Mouse (Mus musculus) kidney, adult 8-10 months (tissue): ENCODE data around the gene Col24a1.

Experiments used
- DNase-seq, 2 experiments: peaks; one replicate each; pipeline ENCODE4 v3.0.0; 2022

Col24a1 gene

GRCm38 (mm10) chr3:145575743-145576481 is 283.6 kb downstream of the Col24a1 start, which contains the start of gene Znhit6:
Znhit6 (plus strand) TSS chr3:145576205.
- peak; percentile 94 to 96 for DNase-seq

GRCm38 (mm10) chr3:145576482-145576822 is 284.2 kb downstream of the Col24a1 start:
- no peak for DNase-seq

- no peak for DNase-seq
Measured at GRCm38 (mm10) chr3:145576876-145577275, 284.6 kb downstream of the Col24a1 start.

GRCm38 (mm10) chr3:145583043-145583442 is 290.8 kb downstream of the Col24a1 start:
- peak in 1 of 2 experiments; percentile 22 for DNase-seq

GRCm38 (mm10) chr3:145583522-145584200 is 291.4 kb downstream of the Col24a1 start:
- DNase-seq = no peak

GRCm38 (mm10) chr3:145590562-145590961 is 298.3 kb downstream of the Col24a1 start:
- no peak for DNase-seq

GRCm38 (mm10) chr3:145591841-145592542 is 299.7 kb downstream of the Col24a1 start:
- DNase-seq = no peak

- no peak for DNase-seq
Measured at GRCm38 (mm10) chr3:145595354-145595753, 303.1 kb downstream of the Col24a1 start.

- DNase-seq = no peak
Measured at GRCm38 (mm10) chr3:145599059-145599458, 306.8 kb downstream of the Col24a1 start.

GRCm38 (mm10) chr3:145600801-145601200 is 308.5 kb downstream of the Col24a1 start:
- no peak for DNase-seq

GRCm38 (mm10) chr3:145601345-145601744 is 309.1 kb downstream of the Col24a1 start:
- DNase-seq = no peak
